Mouse (Mus musculus) kidney, adult 18-20 months (tissue): ENCODE results near the gene Tmco2.
"Not testable (repeated sequence)": the region's sequence is repeated elsewhere in the genome, so short reads cannot be mapped to it uniquely, and the experiment has no call there.

ENCODE experiments used
- DNase-seq: peaks from one replicate; pipeline ENCODE4 v3.0.0; 2021

Gene Tmco2

DNA sequence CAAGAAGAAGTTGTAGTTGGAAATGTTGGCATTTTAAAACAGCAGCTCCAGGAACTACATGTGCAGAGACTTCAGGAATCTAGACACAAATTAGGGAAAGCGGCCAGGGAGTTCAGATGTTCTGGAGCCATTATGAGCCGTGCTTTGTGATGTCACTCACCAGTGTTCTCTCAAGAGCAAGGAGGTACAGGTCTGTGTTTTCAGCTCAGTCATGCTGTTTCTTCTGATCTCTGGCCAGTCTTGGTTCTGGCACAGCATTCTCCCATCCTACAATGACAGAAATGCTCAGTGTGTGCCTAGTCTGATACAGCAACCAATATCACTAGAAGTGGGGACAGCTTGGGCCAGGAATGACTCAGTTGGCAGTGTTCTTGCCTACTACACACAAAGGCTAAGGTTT is at the start of gene Tmco2:
Gene Tmco2, minus strand, starts transcription at position 101 of the 400 bp plus-strand sequence.
- no peak for DNase-seq

GRCm38 (mm10) chr4:121103304-121103703 is 5.7 kb downstream of the Tmco2 start:
- DNase-seq: no peak

- DNase-seq: peak; percentile 89
These were observed 11.2 kb downstream of the Tmco2 start, which contains the start of gene Zmpste24 for GRCm38 (mm10) chr4:121097650-121098378. Gene Zmpste24 (minus strand): TSS chr4:121098241.

- DNase-seq: peak; percentile 27
These were observed 18.8 kb downstream of the Tmco2 start for GRCm38 (mm10) chr4:121090211-121090610.

GRCm38 (mm10) chr4:121088696-121089095 is 20.3 kb downstream of the Tmco2 start:
- DNase-seq: no peak

- no peak for DNase-seq
These were observed 24.5 kb downstream of the Tmco2 start for GRCm38 (mm10) chr4:121084506-121084905.

DNA sequence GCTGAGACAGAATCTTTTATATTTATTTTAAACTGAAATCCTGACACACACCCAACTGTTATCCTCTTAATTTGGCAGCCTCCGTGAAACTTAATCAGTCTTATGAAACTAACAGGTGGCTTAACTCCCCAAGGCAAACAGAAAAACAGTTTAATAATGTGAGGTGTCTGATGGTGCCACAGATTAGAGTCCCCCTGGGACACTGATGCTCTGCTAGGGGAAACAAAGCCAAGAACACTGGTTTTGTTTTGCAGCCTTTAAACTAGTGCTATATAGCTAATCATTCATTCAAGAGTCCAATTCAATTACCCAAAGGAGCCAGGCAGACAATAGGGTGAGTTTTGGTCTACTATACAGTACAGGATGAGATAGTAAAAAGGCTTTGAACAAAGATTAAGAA is 28.6 kb downstream of the Tmco2 start:
- DNase-seq: no peak

DNA sequence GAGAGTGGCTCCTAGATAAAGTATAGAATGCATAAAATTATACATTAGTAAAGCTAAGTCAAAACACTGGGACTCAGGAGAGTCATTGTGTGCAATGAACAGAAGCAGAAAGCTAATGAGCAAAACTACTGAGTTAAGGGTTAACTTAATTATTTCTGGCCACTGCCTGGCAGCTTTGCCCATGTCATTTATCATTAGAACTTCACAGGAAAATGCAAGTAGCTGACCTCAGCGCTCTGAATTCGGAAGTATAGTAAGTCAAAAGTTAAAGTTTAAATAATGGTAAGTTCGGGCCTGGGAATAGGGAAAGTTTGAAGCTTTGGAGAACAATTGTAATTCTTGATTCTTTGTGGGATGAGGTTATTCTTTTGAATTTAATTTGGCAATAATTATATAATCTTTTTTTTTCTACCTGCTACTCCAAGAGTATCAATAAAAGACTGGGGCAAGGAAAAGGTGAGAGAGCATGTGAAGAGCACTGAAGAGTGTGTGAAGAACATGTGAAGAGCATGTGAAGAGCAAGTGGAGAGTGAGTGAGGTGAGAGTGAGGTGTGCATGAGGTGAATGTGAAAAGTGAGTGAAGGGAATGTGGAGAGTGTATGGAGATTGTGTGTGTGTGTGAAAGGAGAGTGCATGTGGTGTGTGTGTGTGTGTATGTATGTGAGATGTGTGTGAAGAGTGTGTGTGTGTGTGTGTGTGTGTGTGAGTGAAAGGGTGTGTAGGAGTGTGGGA is 30.9 kb downstream of the Tmco2 start:
- peak; percentile 14 for DNase-seq

DNA sequence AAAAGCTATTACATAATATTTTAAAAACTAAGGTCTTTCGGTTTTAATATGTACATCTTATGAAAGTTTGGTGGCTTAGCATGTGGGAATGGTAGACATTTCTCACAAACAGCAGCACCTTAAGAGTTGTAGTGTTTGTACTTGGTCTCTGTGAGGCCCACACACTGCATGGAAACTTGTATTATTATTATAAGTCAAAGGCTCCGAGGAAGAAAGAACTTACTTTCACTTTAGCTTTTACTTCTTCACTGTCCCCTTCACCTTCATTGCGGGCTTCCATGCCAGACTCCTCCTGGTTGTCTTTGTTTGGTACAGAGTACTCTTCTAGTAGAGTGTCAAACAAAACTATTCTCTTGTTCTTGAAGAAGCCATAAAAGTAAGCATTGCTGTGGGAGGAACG is 34.8 kb downstream of the Tmco2 start:
- DNase-seq: no peak

- DNase-seq: no peak
These were observed 43.7 kb downstream of the Tmco2 start for GRCm38 (mm10) chr4:121065336-121065735.

GRCm38 (mm10) chr4:121059218-121059617 is 49.8 kb downstream of the Tmco2 start:
- not testable (repeated sequence) for DNase-seq

DNA sequence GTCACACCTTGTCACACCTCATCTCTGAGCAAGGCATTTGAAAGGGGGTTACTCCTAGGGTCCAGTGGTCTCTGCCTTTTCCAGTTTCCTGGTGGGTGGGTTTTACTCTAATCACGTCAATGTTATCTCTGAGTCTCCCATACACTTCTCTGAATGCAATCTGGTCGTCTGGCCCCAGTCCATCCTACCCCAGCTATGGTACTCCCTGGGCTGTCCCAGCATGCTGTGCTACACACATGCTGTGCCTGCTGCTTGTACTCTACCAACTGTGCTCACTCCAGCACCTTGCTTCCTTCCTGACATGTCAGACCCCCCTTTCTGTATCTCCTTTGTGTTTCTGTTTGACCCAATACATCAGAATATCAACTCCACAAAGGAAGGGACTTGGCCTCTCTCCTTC is 52.0 kb downstream of the Tmco2 start:
- no peak for DNase-seq

DNA sequence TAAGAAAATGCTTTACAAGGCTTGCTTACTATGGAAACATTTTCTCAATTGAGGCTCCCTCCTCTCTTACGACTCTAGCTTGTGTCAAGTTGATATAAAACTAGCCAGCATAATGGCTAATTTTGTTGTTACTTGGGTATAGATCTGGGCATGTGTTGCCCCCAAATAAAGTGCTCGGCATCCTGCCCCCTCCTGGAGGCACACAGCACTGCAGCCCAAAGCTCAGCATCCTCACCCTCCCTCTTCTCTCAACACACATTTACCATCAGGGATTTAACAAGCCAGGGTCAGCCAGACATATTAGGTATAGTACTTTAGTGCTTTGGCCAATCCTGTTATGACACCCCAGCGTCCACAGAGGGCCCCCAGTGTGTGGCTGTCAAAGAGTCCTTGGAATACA is 52.7 kb downstream of the Tmco2 start:
- DNase-seq: no peak
